Mouse (Mus musculus): Measurements from ENCODE around the gene Hist2h3c2. TPM values are rescaled to one million over a fixed set of nuclear protein-coding genes. Genes with fewer than 3 reads are reported as not detected.
"Not testable (repeated sequence)": the region's sequence is repeated elsewhere in the genome, so short reads cannot be mapped to it uniquely, and the experiment has no call there.

The Hist2h3c2 gene
- polyA plus RNA-seq, 1 experiment from 2014 or later, result 9.8 TPM

DNA sequence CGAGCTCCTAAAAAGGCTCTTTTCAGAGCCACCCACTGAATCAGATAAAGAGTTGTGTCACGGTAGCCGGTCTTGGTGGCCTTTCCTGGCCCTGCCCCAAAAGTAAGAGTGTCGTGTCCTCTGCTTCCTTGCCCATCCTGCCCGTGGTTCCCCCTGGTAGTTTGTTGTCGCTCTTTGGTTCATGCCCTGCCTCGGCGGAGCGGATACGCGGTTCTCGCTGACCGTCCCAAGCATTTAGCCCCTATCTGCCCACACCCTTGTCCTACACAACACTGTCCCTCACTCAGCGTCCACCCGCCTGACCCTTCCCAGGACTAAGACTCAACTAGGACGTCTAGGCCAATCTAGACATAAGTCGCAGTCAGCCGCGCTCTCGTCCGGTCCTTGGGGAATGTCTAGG lies 7.1 kb upstream of the Hist2h3c2 start:
- not testable (repeated sequence) for H3K4me2 ChIP-seq (ENCODE audit: low read depth, low read length); H3K4me1 ChIP-seq (ENCODE audit: control insufficient read depth, insufficient read depth, low read length); H3K9me3 ChIP-seq (replicated peaks; ENCODE audit: control insufficient read depth, low read length); DNase-seq (ENCODE audit: low spot score); H3K9ac ChIP-seq (replicated peaks; ENCODE audit: low read length); ATAC-seq (replicated peaks; ENCODE audit: insufficient number of reproducible peaks, low FRiP score, low TSS enrichment, low read depth); H3K36me3 ChIP-seq (replicated peaks; ENCODE audit: control insufficient read depth, insufficient read depth, low read depth, low read length); H3K27me3 ChIP-seq (ENCODE audit: control insufficient read depth, insufficient read depth, low read length); H3K4me3 ChIP-seq (ENCODE audit: low read depth, low read length)
- H3K27ac ChIP-seq (replicated peaks; ENCODE audit: low read depth, low read length), result peak overlapping the region; percentile 65; the same call in 1 of the 2 replicates
- WGBS, result 0% methylated on average over 9 of the region's 21 CpGs

DNA sequence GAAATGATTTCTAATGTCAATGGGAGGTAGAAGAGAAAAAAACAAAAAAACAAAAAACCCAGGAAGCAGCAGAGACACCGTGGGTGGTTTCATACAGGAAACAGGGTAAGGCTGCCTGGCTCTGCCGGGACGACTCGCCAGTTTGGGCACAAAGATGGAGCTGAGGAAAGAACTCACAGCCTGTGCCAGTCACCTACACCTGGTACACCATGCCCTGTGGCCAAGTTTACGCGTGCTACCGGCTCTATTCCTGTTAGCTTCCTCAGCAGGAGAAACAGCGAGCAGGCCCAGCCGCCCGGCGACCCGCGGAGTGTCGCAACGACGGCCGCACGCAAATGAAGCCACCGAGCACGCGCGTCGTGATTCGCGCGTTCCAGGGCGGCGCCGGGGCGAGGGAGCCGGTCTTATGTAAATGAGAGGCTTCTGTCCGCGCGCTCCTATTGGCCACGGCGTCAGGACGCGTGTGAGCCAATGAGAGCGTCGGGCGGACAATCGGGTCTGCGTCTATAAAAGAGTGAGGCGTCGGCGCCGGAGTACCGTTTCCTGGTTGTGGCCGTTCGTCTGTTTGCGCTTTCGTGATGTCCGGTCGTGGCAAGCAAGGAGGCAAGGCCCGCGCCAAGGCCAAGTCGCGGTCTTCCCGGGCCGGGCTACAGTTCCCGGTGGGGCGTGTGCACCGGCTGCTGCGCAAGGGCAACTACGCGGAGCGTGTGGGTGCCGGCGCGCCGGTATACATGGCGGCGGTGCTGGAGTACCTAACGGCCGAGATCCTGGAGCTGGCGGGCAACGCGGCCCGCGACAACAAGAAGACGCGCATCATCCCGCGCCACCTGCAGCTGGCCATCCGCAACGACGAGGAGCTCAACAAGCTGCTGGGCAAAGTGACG lies 6.3 kb upstream of the Hist2h3c2 start, which contains the start of gene Hist2h2aa1:
Hist2h2aa1 (plus strand) TSS at position 495 of the 884 bp plus-strand sequence.
- DNase-seq (ENCODE audit: low spot score) (peak; percentile 69), ATAC-seq (replicated peaks; ENCODE audit: insufficient number of reproducible peaks, low FRiP score, low TSS enrichment, low read depth) (peak; percentile 86)
- Histone ChIP-seq H3K27ac (replicated peaks; ENCODE audit: low read depth, low read length) (peak within 1 kb of the TSS; percentile 87), H3K4me2 (ENCODE audit: low read depth, low read length) (peak within 1 kb of the TSS; percentile 62), H3K9ac (replicated peaks; ENCODE audit: low read length) (peak within 1 kb of the TSS; percentile 77), H3K4me3 (ENCODE audit: low read depth, low read length) (peak within 1 kb of the TSS; percentile 37)
- WGBS, result 0% methylated on average over 21 of the region's 88 CpGs
- not testable (repeated sequence) for H3K9me3 ChIP-seq (replicated peaks; ENCODE audit: control insufficient read depth, low read length); H3K36me3 ChIP-seq (replicated peaks; ENCODE audit: control insufficient read depth, insufficient read depth, low read depth, low read length); H3K4me1 ChIP-seq (ENCODE audit: control insufficient read depth, insufficient read depth, low read length); H3K27me3 ChIP-seq (ENCODE audit: control insufficient read depth, insufficient read depth, low read length)

DNA sequence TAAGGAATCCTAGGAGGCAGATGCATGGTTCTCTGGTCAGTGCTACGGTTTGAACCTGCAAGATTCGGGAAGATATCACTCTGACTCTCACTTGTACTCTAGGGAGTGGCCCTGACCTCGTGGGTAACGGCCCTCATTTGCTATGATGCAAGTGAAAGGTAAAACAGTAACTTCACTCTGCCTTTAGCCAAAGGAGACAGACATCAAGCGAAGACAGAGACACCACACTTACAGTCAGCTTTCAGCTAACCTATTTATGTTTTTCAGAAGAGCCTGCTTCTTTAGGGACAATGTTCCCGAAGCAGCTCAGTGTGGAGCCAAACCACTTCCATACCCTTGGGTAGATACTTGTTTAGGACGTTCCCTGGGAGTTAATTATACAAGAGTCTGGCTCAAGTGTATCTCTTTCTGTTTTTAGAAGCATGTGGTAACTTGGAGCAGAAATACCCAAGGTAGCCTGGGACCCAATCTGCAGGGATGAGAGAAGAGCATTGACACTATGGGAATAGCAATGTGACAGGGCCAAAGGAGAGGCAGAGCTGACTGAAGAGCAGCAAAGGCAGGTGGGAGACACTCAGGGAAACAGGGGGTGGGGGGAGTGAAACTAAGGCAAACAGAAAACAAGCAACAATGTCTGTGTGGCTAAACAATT lies 5.1 kb upstream of the Hist2h3c2 start:
- no peak for DNase-seq (ENCODE audit: low spot score)
- ATAC-seq (replicated peaks; ENCODE audit: insufficient number of reproducible peaks, low FRiP score, low TSS enrichment, low read depth), result no peak
- Histone ChIP-seq H3K4me1 (ENCODE audit: control insufficient read depth, insufficient read depth, low read length) (no peaks in the 10 kb centered on the region; the same call in 1 of the 2 replicates), H3K27ac (replicated peaks; ENCODE audit: low read depth, low read length) (peak overlapping the region; percentile 87), H3K4me3 (ENCODE audit: low read depth, low read length) (no peak overlapping the region), H3K9ac (replicated peaks; ENCODE audit: low read length) (peak overlapping the region; percentile 37), H3K4me2 (ENCODE audit: low read depth, low read length) (peak overlapping the region; percentile 23; the same call in 1 of the 2 replicates), H3K36me3 (replicated peaks; ENCODE audit: control insufficient read depth, insufficient read depth, low read depth, low read length) (no peaks in the 10 kb centered on the region), H3K9me3 (replicated peaks; ENCODE audit: control insufficient read depth, low read length) (no peaks in the 10 kb centered on the region), H3K27me3 (ENCODE audit: control insufficient read depth, insufficient read depth, low read length) (no peaks in the 10 kb centered on the region)
- WGBS, result 80% methylated on average over 7 of the region's 7 CpGs

DNA sequence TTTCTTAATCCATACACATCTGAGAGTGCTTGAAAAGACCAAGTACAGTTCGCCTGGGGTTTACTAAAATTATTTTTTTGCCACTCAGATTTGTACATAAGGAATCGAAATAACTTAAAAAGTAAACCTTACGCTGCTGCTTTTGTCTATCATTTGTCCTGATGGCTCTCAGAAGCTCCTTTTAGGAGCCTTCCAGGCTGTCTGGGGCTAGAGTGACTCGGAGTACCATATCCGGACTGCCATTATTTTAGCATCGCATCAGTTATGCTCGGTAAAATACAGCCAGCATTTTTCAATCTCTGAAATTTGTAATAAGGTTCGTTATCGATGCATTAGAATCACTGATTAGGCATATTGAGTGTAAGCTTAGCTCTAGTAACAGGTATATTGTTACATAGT lies 1.9 kb upstream of the Hist2h3c2 start:
- H3K9ac ChIP-seq (replicated peaks; ENCODE audit: low read length), result peak overlapping the region; percentile 32; the same call in 1 of the 2 replicates
- H3K9me3 ChIP-seq (replicated peaks; ENCODE audit: control insufficient read depth, low read length), result no peaks in the 10 kb centered on the region
- no peak for DNase-seq (ENCODE audit: low spot score)
- H3K27me3 ChIP-seq (ENCODE audit: control insufficient read depth, insufficient read depth, low read length), result no peaks in the 10 kb centered on the region
- no peaks in the 10 kb centered on the region; the same call in 1 of the 2 replicates for H3K4me1 ChIP-seq (ENCODE audit: control insufficient read depth, insufficient read depth, low read length)
- no peak overlapping the region for H3K4me2 ChIP-seq (ENCODE audit: low read depth, low read length)
- no peak overlapping the region for H3K4me3 ChIP-seq (ENCODE audit: low read depth, low read length)
- H3K27ac ChIP-seq (replicated peaks; ENCODE audit: low read depth, low read length), result peak overlapping the region; percentile 67
- ATAC-seq (replicated peaks; ENCODE audit: insufficient number of reproducible peaks, low FRiP score, low TSS enrichment, low read depth), result no peak
- 80% methylated on average over 9 of the region's 9 CpGs for WGBS
- no peaks in the 10 kb centered on the region for H3K36me3 ChIP-seq (replicated peaks; ENCODE audit: control insufficient read depth, insufficient read depth, low read depth, low read length)

DNA sequence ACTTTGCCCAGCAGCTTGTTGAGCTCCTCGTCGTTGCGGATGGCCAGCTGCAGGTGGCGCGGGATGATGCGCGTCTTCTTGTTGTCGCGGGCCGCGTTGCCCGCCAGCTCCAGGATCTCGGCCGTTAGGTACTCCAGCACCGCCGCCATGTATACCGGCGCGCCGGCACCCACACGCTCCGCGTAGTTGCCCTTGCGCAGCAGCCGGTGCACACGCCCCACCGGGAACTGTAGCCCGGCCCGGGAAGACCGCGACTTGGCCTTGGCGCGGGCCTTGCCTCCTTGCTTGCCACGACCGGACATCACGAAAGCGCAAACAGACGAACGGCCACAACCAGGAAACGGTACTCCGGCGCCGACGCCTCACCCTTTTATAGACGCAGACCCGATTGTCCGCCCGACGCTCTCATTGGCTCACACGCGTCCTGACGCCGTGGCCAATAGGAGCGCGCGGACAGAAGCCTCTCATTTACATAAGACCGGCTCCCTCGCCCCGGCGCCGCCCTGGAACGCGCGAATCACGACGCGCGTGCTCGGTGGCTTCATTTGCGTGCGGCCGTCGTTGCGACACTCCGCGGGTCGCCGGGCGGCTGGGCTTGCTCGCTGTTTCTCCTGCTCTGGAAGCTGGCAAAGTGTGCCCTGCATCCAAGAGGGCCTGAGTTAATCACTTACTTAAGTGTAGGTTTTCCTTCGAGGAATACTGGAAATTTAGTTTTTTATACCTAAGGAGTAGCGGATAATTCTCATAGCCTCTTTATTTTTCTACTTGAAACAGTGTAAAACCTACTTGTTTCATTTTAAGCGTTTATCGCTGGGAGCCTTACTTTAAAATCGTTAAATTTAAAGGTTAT lies 1.2 kb upstream of the Hist2h3c2 start, which contains the start of gene Hist2h2aa2:
Hist2h2aa2 (minus strand) TSS at position 328 of the 850 bp plus-strand sequence.
- Histone ChIP-seq H3K4me2 (ENCODE audit: low read depth, low read length) (peak within 1 kb of the TSS; percentile 36), H3K9ac (replicated peaks; ENCODE audit: low read length) (peak within 1 kb of the TSS; percentile 44; the same call in 1 of the 2 replicates), H3K27ac (replicated peaks; ENCODE audit: low read depth, low read length) (peak within 1 kb of the TSS; percentile 67)
- not testable (repeated sequence) for H3K36me3 ChIP-seq (replicated peaks; ENCODE audit: control insufficient read depth, insufficient read depth, low read depth, low read length); H3K9me3 ChIP-seq (replicated peaks; ENCODE audit: control insufficient read depth, low read length); H3K4me1 ChIP-seq (ENCODE audit: control insufficient read depth, insufficient read depth, low read length); H3K4me3 ChIP-seq (ENCODE audit: low read depth, low read length); H3K27me3 ChIP-seq (ENCODE audit: control insufficient read depth, insufficient read depth, low read length)
- WGBS, result 4% methylated on average over 26 of the region's 85 CpGs
- ATAC-seq (replicated peaks; ENCODE audit: insufficient number of reproducible peaks, low FRiP score, low TSS enrichment, low read depth), result peak; percentile 79
- DNase-seq (ENCODE audit: low spot score), result peak; percentile 68

DNA sequence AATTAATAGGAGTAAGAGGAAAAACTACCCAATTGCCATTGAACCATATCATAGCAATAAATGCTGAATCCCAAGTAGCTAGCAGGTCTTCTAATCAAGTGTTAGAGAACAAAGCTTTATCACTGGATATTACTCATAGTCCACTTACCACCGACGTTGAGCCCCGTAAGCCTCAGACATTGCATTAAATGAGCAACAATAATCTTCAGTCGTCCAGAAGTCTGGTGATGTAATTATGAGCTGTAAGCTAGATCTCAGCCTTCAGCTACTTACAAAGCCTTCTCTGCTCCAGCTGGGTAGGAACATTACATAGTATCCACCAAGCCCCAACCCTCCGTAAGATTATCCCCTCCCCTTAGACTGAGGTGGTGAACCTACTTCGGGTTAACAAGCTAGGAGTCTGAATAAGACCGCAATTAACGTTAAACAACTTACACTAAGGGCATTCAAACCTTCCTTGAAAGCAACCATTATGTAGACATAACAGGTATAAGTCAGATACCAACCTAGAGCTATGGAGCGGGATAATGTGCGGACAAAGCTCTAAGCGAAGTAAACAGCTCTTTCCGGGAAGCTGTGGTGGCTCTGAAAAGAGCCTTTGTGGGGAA lies 919 bp downstream of the Hist2h3c2 start:
- 1% methylated on average over 12 of the region's 12 CpGs for WGBS
- peak; percentile 70 for DNase-seq (ENCODE audit: low spot score)

DNA sequence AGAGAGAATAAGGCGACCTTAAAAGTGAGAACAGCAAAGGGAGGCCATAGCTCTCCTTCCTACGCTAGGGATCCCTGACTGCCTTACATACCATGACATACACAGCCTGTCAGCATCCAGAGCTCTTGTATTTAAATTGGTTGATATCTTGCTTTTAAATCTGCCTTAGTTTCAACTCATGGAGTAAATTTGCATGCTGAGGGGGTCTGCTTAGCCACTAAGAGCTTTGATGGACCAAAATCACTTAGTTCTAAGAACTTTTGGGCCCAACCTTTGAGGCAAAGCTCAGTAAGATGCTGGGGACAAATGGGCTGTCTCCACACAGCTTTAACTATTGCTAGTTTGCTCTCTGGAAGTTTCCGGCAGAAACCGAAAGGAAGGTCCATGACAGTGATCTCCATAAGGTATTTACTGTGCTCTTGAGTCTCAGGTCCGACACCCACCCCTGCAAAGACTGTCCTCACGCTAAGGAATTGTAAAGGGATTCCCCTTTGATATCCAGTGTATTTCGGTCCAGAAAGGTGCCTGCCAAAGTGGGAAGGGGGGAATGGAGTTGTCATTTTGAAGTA lies 1.5 kb downstream of the Hist2h3c2 start:
- DNase-seq (ENCODE audit: low spot score), result peak; percentile 57
- peak overlapping the region; percentile 49 for H3K4me3 ChIP-seq (ENCODE audit: low read depth, low read length)
- 28% methylated on average over 7 of the region's 7 CpGs for WGBS

More for the DNA sequence above, 919 bp downstream of the Hist2h3c2 start:
- no peak for ATAC-seq (replicated peaks; ENCODE audit: insufficient number of reproducible peaks, low FRiP score, low TSS enrichment, low read depth)
- Histone ChIP-seq H3K4me2 (ENCODE audit: low read depth, low read length) (peak overlapping the region; percentile 56), H3K27me3 (ENCODE audit: control insufficient read depth, insufficient read depth, low read length) (no peaks in the 10 kb centered on the region), H3K4me3 (ENCODE audit: low read depth, low read length) (peak overlapping the region; percentile 49), H3K4me1 (ENCODE audit: control insufficient read depth, insufficient read depth, low read length) (no peaks in the 10 kb centered on the region), H3K27ac (replicated peaks; ENCODE audit: low read depth, low read length) (peak overlapping the region; percentile 88), H3K36me3 (replicated peaks; ENCODE audit: control insufficient read depth, insufficient read depth, low read depth, low read length) (no peaks in the 10 kb centered on the region), H3K9ac (replicated peaks; ENCODE audit: low read length) (peak overlapping the region; percentile 81), H3K9me3 (replicated peaks; ENCODE audit: control insufficient read depth, low read length) (no peaks in the 10 kb centered on the region)

More for the DNA sequence above, 1.5 kb downstream of the Hist2h3c2 start:
- Histone ChIP-seq H3K36me3 (replicated peaks; ENCODE audit: control insufficient read depth, insufficient read depth, low read depth, low read length) (no peaks in the 10 kb centered on the region), H3K4me1 (ENCODE audit: control insufficient read depth, insufficient read depth, low read length) (no peaks in the 10 kb centered on the region), H3K4me2 (ENCODE audit: low read depth, low read length) (peak overlapping the region; percentile 56), H3K27ac (replicated peaks; ENCODE audit: low read depth, low read length) (peak overlapping the region; percentile 88), H3K9me3 (replicated peaks; ENCODE audit: control insufficient read depth, low read length) (no peaks in the 10 kb centered on the region), H3K9ac (replicated peaks; ENCODE audit: low read length) (peak overlapping the region; percentile 81), H3K27me3 (ENCODE audit: control insufficient read depth, insufficient read depth, low read length) (no peaks in the 10 kb centered on the region)
- ATAC-seq (replicated peaks; ENCODE audit: insufficient number of reproducible peaks, low FRiP score, low TSS enrichment, low read depth), result no peak

Measured in embryonic facial prominence, embryonic 11.5 days (tissue).